Mouse (Mus musculus): ENCODE data around the gene St3gal3.

Gene St3gal3

GRCm38 (mm10) chr4:118022406-118022805 lies 112.3 kb downstream of the St3gal3 start:
- no peak for DNase-seq (ENCODE audit: low spot score in 2 of 2)

- DNase-seq (ENCODE audit: low spot score in 2 of 2) = no peak
Measured at GRCm38 (mm10) chr4:118019640-118020039, 115.1 kb downstream of the St3gal3 start.

GRCm38 (mm10) chr4:118019218-118019617 lies 115.5 kb downstream of the St3gal3 start:
- no peak for DNase-seq (ENCODE audit: low spot score in 2 of 2)

GRCm38 (mm10) chr4:118017021-118017805 lies 117.5 kb downstream of the St3gal3 start:
- no peak for DNase-seq (ENCODE audit: low spot score in 2 of 2)

GRCm38 (mm10) chr4:118016323-118016911 lies 118.3 kb downstream of the St3gal3 start:
- DNase-seq (ENCODE audit: low spot score in 2 of 2) = no peak

- DNase-seq (ENCODE audit: low spot score in 2 of 2) = no peak
Measured at GRCm38 (mm10) chr4:118015636-118016035, 119.1 kb downstream of the St3gal3 start.

GRCm38 (mm10) chr4:118015126-118015525 lies 119.6 kb downstream of the St3gal3 start:
- no peak for DNase-seq (ENCODE audit: low spot score in 2 of 2)

GRCm38 (mm10) chr4:118010661-118011173 lies 124.0 kb downstream of the St3gal3 start:
- no peak for DNase-seq (ENCODE audit: low spot score in 2 of 2)

- DNase-seq (ENCODE audit: low spot score in 2 of 2) = no peak
Measured at GRCm38 (mm10) chr4:118008433-118009033, 126.2 kb downstream of the St3gal3 start.

GRCm38 (mm10) chr4:118001355-118001754 lies 133.4 kb downstream of the St3gal3 start:
- DNase-seq (ENCODE audit: low spot score in 2 of 2) = peak in 1 of 2 experiments; percentile 0

- peak in 1 of 2 experiments; percentile 1 for DNase-seq (ENCODE audit: low spot score in 2 of 2)
Measured at GRCm38 (mm10) chr4:118000605-118001208, 134.0 kb downstream of the St3gal3 start.

- DNase-seq (ENCODE audit: low spot score in 2 of 2) = peak in 1 of 2 experiments; percentile 0
Measured at GRCm38 (mm10) chr4:117999951-118000350, 134.8 kb downstream of the St3gal3 start.

- peak; percentile 78 to 82 for DNase-seq (ENCODE audit: low spot score in 2 of 2)
Measured at GRCm38 (mm10) chr4:117997381-117998269, 137.1 kb downstream of the St3gal3 start.

GRCm38 (mm10) chr4:117996701-117997100 lies 138.0 kb downstream of the St3gal3 start:
- peak in 1 of 2 experiments; percentile 0 for DNase-seq (ENCODE audit: low spot score in 2 of 2)

GRCm38 (mm10) chr4:117995461-117995860 lies 139.3 kb downstream of the St3gal3 start:
- DNase-seq (ENCODE audit: low spot score in 2 of 2) = no peak

GRCm38 (mm10) chr4:117993421-117993820 lies 141.3 kb downstream of the St3gal3 start:
- peak in 1 of 2 experiments; percentile 33 for DNase-seq (ENCODE audit: low spot score in 2 of 2)

GRCm38 (mm10) chr4:117992872-117993271 lies 141.8 kb downstream of the St3gal3 start:
- DNase-seq (ENCODE audit: low spot score in 2 of 2) = peak in 1 of 2 experiments; percentile 2

GRCm38 (mm10) chr4:117992036-117992435 lies 142.7 kb downstream of the St3gal3 start:
- peak in 1 of 2 experiments; percentile 1 for DNase-seq (ENCODE audit: low spot score in 2 of 2)

GRCm38 (mm10) chr4:117991055-117991627 lies 143.6 kb downstream of the St3gal3 start:
- peak in 1 of 2 experiments; percentile 5 for DNase-seq (ENCODE audit: low spot score in 2 of 2)

- DNase-seq (ENCODE audit: low spot score in 2 of 2) = no peak
Measured at GRCm38 (mm10) chr4:117990571-117990970, 144.1 kb downstream of the St3gal3 start.
